Mouse (Mus musculus) erythroblast, embryonic 14.5 days (primary cell): ENCODE measurements around the gene Wfdc13. TPM values are rescaled to one million over a fixed set of nuclear protein-coding genes. Genes with fewer than 3 reads are reported as not detected.

ENCODE experiments used
- H3K27me3 ChIP-seq: 2 replicates; pipeline ENCODE4 v1.6.1; 2012; ENCODE audit warnings: inconsistent platforms; ENCODE audit not compliant: control insufficient read depth
- H3K36me3 ChIP-seq: 2 replicates; pipeline ENCODE4 v1.6.1; 2012; ENCODE audit warnings: mild to moderate bottlenecking, inconsistent platforms; ENCODE audit not compliant: control insufficient read depth
- H3K4me1 ChIP-seq: 2 replicates; pipeline ENCODE4 v1.6.1; 2012; ENCODE audit warnings: inconsistent platforms; ENCODE audit not compliant: control insufficient read depth
- H3K4me3 ChIP-seq: replicated peaks from 2 replicates; pipeline ENCODE3; 2012; ENCODE audit warnings: moderate library complexity, mild to moderate bottlenecking, inconsistent platforms
- H3K9me3 ChIP-seq: 2 replicates; pipeline ENCODE4 v1.6.1; 2012; ENCODE audit warnings: low read length, inconsistent platforms, mixed read lengths; ENCODE audit not compliant: control insufficient read depth
- GATA1 ChIP-seq: IDR thresholded peaks from 2 replicates; pipeline ENCODE4 v1.6.1; 2012; ENCODE audit warnings: low read length, inconsistent platforms, mixed read lengths
- TAL1 ChIP-seq: IDR thresholded peaks from 3 replicates; pipeline ENCODE4 v1.6.1; 2012; ENCODE audit warnings: low read length, inconsistent platforms, mixed read lengths
- polyA plus RNA-seq: library from polyadenylated mRNA; stranded (reverse); fragments of >175 nt; gene quantifications from 2 replicates; pipeline ENCODE4 v1.2.3, GENCODE M21; 2012

Gene Wfdc13
- polyA plus RNA-seq: not detected in 2 replicates

DNA sequence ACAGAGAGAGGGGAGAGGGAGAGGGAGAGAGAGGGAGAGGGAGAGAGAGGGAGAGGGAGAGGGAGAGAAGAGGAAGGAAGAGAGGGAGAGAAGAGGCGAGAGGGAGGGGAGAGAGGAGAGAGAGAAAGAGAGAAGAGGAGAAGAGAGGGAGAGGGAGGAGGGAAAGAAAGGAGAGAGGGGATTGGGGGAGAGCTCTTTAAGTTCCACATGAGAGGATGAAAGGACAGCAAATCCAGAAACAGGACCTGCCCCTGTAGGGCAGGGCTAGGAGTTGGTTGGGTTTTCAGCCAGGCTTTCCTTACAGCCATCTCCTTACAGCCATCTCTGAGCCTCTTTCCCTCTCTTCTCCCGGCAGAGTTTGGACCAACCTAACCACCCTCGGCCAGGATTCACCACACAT lies at the start of gene Wfdc13:
Gene Wfdc13, plus strand, starts transcription at position 301 of the 400 bp plus-strand sequence.
- no peaks in the 10 kb centered on the region for H3K4me1 ChIP-seq
- no peak within 1 kb of the TSS for H3K4me3 ChIP-seq
- H3K27me3 ChIP-seq: no peaks in the 10 kb centered on the region
- no peaks in the 10 kb centered on the region for H3K9me3 ChIP-seq
- no peaks in the 10 kb centered on the region for H3K36me3 ChIP-seq
- TF ChIP-seq TAL1 (no peak), GATA1 (no peak)

DNA sequence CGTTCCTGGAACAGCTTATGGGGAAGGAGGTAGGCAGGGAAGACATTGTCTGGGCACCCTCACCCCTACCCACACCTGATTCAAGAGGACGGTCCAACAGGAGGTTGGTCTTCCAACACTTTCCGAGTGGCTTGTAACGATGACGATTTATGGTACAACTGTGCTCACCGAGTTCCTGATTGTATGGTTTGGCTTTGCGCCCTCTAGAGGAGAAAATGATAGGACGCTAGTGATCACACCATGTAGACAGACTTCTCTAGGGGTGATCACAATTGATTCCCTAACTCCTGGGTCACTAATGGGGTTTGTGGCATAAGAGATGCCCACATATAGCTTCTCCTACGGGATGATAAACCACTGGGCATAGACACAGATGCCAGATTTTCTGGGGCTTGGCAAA lies 49.6 kb upstream of the Wfdc13 start:
- Histone ChIP-seq H3K27me3 (no peaks in the 10 kb centered on the region), H3K9me3 (0 out of 2 replicates have a peak, but pooled peaks cover 2% of the 10 kb centered on the region), H3K4me1 (no peaks in the 10 kb centered on the region), H3K4me3 (no peak overlapping the region), H3K36me3 (no peaks in the 10 kb centered on the region)
- TF ChIP-seq TAL1: no peak
- TF ChIP-seq GATA1: no peak

DNA sequence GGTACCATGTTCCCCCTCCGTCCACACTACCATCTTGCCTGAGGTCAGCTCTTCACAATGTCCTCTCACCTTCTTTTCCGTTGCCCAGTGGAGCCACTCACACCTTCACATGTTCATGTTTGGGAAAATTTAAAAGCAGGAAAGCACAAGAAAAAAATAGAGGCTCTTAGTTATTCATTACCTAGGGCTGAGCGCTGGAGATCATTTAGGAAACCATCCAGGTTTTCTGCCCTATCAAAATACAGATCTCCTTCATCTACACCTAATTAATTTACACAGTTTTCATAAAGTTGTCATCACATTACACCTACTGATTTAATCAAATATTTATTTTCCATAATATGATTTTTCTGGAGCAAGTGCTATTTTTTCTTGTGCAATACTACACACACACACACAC lies 46.2 kb upstream of the Wfdc13 start, which contains the start of gene Wfdc16:
Gene Wfdc16, minus strand, starts transcription at position 101 of the 400 bp plus-strand sequence.
- TF ChIP-seq GATA1 (no peak), TAL1 (no peak)
- H3K4me3 ChIP-seq: no peak within 1 kb of the TSS
- H3K27me3 ChIP-seq: no peaks in the 10 kb centered on the region
- no peaks in the 10 kb centered on the region for H3K4me1 ChIP-seq
- 0 out of 2 replicates have a peak, but pooled peaks cover 2% of the 10 kb centered on the region for H3K9me3 ChIP-seq
- no peaks in the 10 kb centered on the region for H3K36me3 ChIP-seq

DNA sequence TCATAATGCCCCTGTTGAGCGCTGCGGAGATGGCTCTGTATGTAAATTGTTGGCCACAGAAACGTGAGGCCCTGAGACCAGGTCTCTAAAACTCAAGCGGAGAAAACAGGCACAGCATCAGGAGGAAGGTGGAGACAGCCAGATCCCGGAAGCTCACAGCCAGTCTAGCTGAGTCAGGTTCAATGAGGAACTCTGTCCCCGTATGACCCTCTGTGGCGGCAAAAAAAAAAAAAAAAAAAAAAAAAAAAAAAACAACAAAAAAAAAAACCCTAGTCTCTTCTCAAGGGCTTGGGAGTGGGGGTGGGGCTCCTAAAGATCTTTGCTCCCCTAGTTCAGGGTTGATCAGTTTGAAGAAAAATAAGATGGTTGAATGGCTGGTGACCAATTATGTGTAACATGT lies 43.8 kb upstream of the Wfdc13 start:
- TF ChIP-seq TAL1 (no peak), GATA1 (no peak)
- no peaks in the 10 kb centered on the region for H3K27me3 ChIP-seq
- H3K36me3 ChIP-seq: no peaks in the 10 kb centered on the region
- H3K9me3 ChIP-seq: 0 out of 2 replicates have a peak, but pooled peaks cover 2% of the 10 kb centered on the region
- no peaks in the 10 kb centered on the region for H3K4me1 ChIP-seq
- no peak overlapping the region for H3K4me3 ChIP-seq

DNA sequence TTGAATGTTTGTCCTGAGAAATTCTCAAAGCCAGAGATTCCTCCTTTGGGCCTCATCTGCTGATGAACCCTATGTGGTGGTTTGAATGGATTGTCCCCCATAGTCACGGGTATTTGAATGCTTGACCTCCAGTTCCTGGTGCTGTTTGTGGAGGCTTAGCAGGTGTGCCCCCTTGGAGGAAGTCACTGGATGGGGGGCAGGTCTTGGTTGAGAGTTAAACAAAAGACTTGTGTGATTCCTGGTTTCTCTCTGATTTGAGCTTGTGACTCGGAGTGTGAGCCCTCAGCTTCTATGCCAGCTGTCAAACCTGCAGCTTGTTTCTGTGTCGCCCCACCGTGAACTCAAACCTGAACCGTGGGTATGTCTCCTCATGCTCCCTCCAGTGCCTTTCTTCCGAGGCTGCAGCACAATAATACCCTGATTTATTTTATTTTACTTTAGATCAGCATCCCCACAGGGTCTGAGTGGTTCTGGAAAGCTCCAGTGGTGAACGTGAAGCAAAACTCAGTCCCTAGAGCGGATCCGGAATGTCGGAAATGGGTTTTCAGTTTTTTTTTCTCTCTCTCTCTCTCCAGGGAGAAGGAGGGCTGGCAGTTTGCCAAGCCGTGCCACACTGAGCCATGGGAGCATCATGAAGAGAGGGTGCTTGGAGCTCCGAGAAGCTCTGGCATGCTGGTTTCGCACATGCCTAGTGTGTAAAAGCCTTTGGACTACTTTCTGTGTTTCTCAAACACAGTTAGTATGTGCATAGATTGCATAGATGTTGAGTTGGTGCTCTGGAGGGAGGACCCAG lies 42.8 kb upstream of the Wfdc13 start:
- no peaks in the 10 kb centered on the region for H3K27me3 ChIP-seq
- no peaks in the 10 kb centered on the region for H3K4me1 ChIP-seq
- 0 out of 2 replicates have a peak, but pooled peaks cover 2% of the 10 kb centered on the region for H3K9me3 ChIP-seq
- H3K4me3 ChIP-seq: no peak overlapping the region
- H3K36me3 ChIP-seq: no peaks in the 10 kb centered on the region
- no peak for TF ChIP-seq TAL1
- TF ChIP-seq GATA1: no peak

DNA sequence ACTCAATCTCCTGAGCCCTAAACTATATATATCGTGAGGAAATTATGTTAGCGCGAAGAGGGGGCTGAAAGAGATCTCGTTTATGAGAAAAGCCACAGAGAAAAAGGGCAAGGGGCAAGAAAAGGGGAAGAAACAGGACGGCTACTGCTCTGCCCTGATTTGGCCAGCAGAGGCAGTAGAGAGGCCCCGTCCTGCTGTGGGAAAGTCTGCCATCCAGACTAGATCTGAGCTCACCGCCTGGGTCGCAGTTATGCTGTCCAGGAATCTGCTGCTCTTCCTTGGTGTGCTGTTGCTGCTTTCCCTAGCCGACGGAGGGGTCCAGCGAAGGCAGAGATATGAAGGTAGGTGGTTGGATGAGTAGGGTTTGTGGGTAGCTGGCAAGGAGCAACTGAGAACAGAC lies 29.0 kb upstream of the Wfdc13 start, which contains the start of gene Wfdc10:
Gene Wfdc10, plus strand, starts transcription at position 189 of the 400 bp plus-strand sequence.
- H3K4me1 ChIP-seq: no peaks in the 10 kb centered on the region
- H3K4me3 ChIP-seq: no peak within 1 kb of the TSS
- no peaks in the 10 kb centered on the region for H3K36me3 ChIP-seq
- H3K9me3 ChIP-seq: no peaks in the 10 kb centered on the region; the same call in 1 of the 2 replicates
- no peaks in the 10 kb centered on the region for H3K27me3 ChIP-seq
- TF ChIP-seq GATA1 (no peak), TAL1 (no peak)

DNA sequence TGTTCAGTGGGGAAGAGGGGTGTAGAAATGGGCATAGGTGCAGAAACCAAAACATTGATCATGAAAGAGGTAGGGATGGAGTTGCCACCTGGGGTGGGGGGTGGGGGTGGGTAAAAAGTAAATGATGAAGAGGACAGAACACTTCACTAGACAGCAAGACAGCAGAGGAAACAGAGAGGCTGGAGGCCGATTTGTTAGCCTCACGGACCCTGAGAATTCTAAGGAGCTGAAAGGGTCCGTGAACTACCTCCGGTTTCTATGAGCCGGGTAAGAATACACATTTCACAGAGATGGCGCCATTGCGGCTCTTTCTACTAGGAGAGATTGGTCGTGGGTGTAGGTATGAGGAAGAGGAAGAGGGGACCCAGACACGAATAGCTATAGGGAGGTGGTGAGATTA lies 28.4 kb upstream of the Wfdc13 start, which contains the start of gene Wfdc9:
Gene Wfdc9, minus strand, starts transcription at position 101 of the 400 bp plus-strand sequence.
- Histone ChIP-seq H3K4me3 (no peak within 1 kb of the TSS), H3K9me3 (no peaks in the 10 kb centered on the region; the same call in 1 of the 2 replicates), H3K36me3 (no peaks in the 10 kb centered on the region), H3K4me1 (no peaks in the 10 kb centered on the region), H3K27me3 (no peaks in the 10 kb centered on the region)
- TF ChIP-seq TAL1 (no peak), GATA1 (no peak)

DNA sequence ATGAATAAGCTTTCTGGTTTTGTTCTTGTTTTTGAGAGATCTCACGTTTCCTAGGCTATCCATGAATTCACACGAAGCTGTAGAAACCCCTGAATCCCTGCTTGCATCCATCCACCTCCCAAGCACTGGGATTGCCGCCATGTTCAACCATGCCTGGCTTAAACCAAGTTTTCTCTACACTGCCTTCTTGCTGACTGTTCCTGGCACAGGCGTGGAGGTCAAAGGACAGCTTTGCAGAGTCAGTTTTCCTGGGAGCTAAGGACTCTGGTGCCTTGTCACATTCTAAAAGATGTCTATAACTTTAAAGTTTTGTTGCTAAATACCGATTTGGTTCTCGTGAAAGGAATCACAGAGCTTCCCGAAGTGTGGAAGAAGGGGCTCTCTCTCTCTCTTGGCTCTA lies 20.1 kb upstream of the Wfdc13 start:
- H3K4me1 ChIP-seq: no peaks in the 10 kb centered on the region
- TF ChIP-seq TAL1 (no peak), GATA1 (no peak)
- peaks cover 9% of the 10 kb centered on the region for H3K9me3 ChIP-seq
- no peaks in the 10 kb centered on the region for H3K36me3 ChIP-seq
- H3K27me3 ChIP-seq: no peaks in the 10 kb centered on the region
- no peak overlapping the region for H3K4me3 ChIP-seq

DNA sequence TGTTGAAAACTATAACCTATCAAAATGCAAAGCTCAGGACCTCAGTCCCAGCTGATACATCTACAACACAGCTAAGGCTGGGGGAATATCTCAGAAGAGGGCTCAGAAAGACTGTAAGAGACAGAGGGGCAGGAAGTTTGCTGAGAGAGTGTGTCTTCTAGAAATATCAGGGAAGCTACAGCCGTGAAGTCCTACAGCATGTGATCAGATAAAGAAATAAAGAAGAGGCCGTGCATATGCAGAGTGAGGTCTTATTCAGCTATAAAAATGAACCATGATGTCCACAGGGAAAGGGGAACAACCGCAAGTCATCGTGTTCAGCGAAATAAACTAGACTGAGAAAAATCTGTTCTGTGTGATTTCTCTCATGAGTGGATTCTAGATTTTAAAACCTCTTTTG lies 14.6 kb upstream of the Wfdc13 start:
- Histone ChIP-seq H3K27me3 (no peaks in the 10 kb centered on the region), H3K9me3 (peaks cover 9% of the 10 kb centered on the region), H3K4me1 (no peaks in the 10 kb centered on the region), H3K36me3 (no peaks in the 10 kb centered on the region), H3K4me3 (no peak overlapping the region)
- no peak for TF ChIP-seq GATA1
- TF ChIP-seq TAL1: no peak

DNA sequence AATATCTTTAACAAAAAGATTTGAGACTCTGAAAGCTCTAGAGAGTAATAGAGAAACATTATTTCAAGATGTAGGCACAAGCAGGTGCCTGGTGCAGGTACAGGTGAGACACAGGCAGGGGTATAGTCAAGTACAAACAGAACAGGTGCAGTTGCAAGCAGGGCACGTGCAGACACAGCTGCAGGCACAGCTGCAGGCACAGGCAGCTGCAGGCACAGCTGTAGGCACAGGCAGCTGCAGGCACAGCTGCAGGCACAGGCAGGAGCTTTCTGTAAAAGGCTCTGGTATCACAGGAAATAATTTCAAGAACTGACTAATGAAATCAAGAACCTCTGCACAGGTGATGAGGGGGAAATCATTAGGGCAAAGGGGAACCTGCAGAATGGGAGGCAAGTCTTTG lies 14.0 kb upstream of the Wfdc13 start:
- no peaks in the 10 kb centered on the region for H3K4me1 ChIP-seq
- no peaks in the 10 kb centered on the region for H3K36me3 ChIP-seq
- no peaks in the 10 kb centered on the region for H3K27me3 ChIP-seq
- TF ChIP-seq TAL1 (no peak), GATA1 (no peak)
- no peak overlapping the region for H3K4me3 ChIP-seq
- peaks cover 12% of the 10 kb centered on the region for H3K9me3 ChIP-seq
